Mouse (Mus musculus) neural tube, embryonic 14.5 days (tissue): ENCODE measurements around the gene Vmn2r74. TPM values are rescaled to one million over a fixed set of nuclear protein-coding genes. Genes with fewer than 3 reads are reported as not detected.

Experiments used
- ATAC-seq: fragments of 200-750 bp; cut with Nextera tagmentation; 2 replicates; pipeline ENCODE4 v1.8.0; 2017; ENCODE audit warnings: low read depth, mild to moderate bottlenecking, moderate TSS enrichment, moderate library complexity
- H3K27ac ChIP-seq: fragments of 300-500 bp; sonication (generic); 2 replicates; pipeline ENCODE4 v1.5.1; 2014; ENCODE audit warnings: low read depth, mild to moderate bottlenecking, control low read depth, low read length, moderate library complexity, mixed read lengths
- H3K27me3 ChIP-seq: fragments of 300-500 bp; sonication (generic); 2 replicates; pipeline ENCODE4 v1.6.1; 2014; ENCODE audit warnings: low read length; ENCODE audit not compliant: control insufficient read depth, insufficient read depth
- H3K36me3 ChIP-seq: fragments of 300-500 bp; sonication (generic); 2 replicates; pipeline ENCODE4 v1.6.1; 2014; ENCODE audit warnings: low read length, mixed read lengths; ENCODE audit not compliant: control insufficient read depth, insufficient read depth
- H3K4me1 ChIP-seq: fragments of 300-500 bp; sonication (generic); 2 replicates; pipeline ENCODE4 v1.6.1; 2014; ENCODE audit warnings: low read length; ENCODE audit not compliant: control insufficient read depth, insufficient read depth
- H3K4me2 ChIP-seq: fragments of 300-500 bp; sonication (generic); 2 replicates; pipeline ENCODE4 v1.6.1; 2014; ENCODE audit warnings: mild to moderate bottlenecking, low read depth, low read length, control low read depth
- H3K4me3 ChIP-seq: fragments of 300-500 bp; sonication (generic); 2 replicates; pipeline ENCODE4 v1.5.1; 2014; ENCODE audit warnings: low read depth, low read length, control low read depth, mixed read lengths
- H3K9ac ChIP-seq: fragments of 300-500 bp; sonication (generic); replicated peaks from 2 replicates; pipeline ENCODE4 v1.6.1; 2014; ENCODE audit warnings: low read depth, mild to moderate bottlenecking, control low read depth, low read length, mixed read lengths
- H3K9me3 ChIP-seq: fragments of 300-500 bp; sonication (generic); 2 replicates; pipeline ENCODE4 v1.6.1; 2016; ENCODE audit warnings: low read length; ENCODE audit not compliant: control insufficient read depth
- WGBS: fragments of 180-500 bp; shearing (Covaris S2); extraction: QIAGEN DNeasy Blood & Tissue Kit; methylation state at CpG from one replicate; pipeline ENCODE4 v1.1.7; 2014; 5-methylcytosine and 5-hydroxymethylcytosine counted together
- polyA plus RNA-seq: library from polyadenylated mRNA; unstranded; fragments of >200 nt; fragmentation: Nextera tagmentation; extraction: Ambion mirVana; gene quantifications from 2 replicates; pipeline ENCODE4 v1.2.1, GENCODE M21; 2014

The Vmn2r74 gene
- polyA plus RNA-seq = not detected in 2 replicates

DNA sequence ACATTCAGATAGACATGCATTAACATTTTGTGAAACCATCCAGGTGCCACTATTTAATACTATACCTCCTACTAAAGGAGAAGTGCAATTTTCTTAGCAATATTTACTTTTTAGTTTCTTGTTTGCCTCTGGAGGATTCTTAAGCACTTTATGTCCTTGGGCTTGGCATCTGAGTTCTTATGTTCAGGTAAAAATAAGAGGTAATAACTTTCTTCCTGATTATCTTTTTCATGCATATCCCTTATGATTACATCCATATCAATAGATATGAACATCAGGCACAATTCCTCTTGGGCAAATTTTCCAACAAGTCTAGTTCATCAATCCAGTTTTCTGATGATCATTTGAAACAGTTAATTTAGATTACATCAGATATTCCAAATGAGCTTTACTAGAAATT, at the start of gene Vmn2r74:
Vmn2r74 (minus strand) TSS at position 101 of the 400 bp plus-strand sequence.
- H3K4me1 ChIP-seq = no peaks in the 10 kb centered on the region
- H3K4me2 ChIP-seq = no peak within 1 kb of the TSS
- no peak within 1 kb of the TSS for H3K27ac ChIP-seq
- no peak within 1 kb of the TSS for H3K9ac ChIP-seq
- no peaks in the 10 kb centered on the region for H3K36me3 ChIP-seq
- no peak within 1 kb of the TSS for H3K4me3 ChIP-seq
- no peaks in the 10 kb centered on the region for H3K9me3 ChIP-seq
- ATAC-seq = no peak
- H3K27me3 ChIP-seq = no peaks in the 10 kb centered on the region

DNA sequence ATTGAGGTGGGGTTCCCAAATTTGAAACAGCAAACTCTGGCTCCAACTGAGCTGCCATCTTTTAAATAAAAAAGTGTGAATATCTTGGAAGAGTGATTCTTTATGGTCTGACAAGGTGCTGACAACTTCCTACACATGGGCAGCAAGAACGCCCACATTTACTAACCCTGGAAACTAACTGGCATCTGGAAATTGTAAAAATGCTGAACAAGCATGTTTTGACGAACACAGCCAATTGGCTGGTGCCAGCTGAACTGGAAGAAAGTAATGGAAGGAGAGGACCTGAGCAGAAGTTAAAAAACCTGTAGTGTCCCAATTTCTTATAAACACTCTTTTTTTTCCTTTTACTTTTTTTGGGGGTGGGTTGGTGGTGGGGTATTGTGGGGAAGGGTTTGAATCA, 46.1 kb upstream of the Vmn2r74 start:
- peaks cover 3% of the 10 kb centered on the region; the same call in 1 of the 2 replicates for H3K9me3 ChIP-seq
- H3K27ac ChIP-seq = no peak overlapping the region
- H3K4me2 ChIP-seq = no peak overlapping the region
- no peaks in the 10 kb centered on the region for H3K36me3 ChIP-seq
- H3K4me1 ChIP-seq = no peaks in the 10 kb centered on the region
- ATAC-seq = no peak
- 91% methylated on average over 2 of the region's 2 CpGs for WGBS
- no peak overlapping the region for H3K4me3 ChIP-seq
- no peaks in the 10 kb centered on the region for H3K27me3 ChIP-seq
- H3K9ac ChIP-seq = no peak overlapping the region

Other genes with a start within 250 kb of the Vmn2r74 start
- not detected in 2 replicates for gene Vmn2r72, start 206.5 kb downstream of the Vmn2r74 start, polyA plus RNA-seq
- not detected in 2 replicates for gene Vmn2r73, start 85.4 kb downstream of the Vmn2r74 start, polyA plus RNA-seq
- not detected in 2 replicates for gene Vmn2r75, start 210.1 kb upstream of the Vmn2r74 start, polyA plus RNA-seq